Mouse (Mus musculus) regulatory T cell (primary cell): ENCODE data around the gene Flna.

Experiments
- in situ Hi-C: fragments of 300-600 bp; cut with MboI, MseI; formaldehyde crosslinking; loops from one replicate; pipeline ENCODE4 v1.15.1; 2025; ENCODE audit warnings: high pct_unique_total_duplicates

Flna gene

GRCm38 (mm10) chrX:74249615-74250014 is at the start of gene Flna:
Gene Flna (minus strand): TSS chrX:74249820.
- in situ Hi-C loops = loop anchor here (5.0 kb wide), 1 partner anchor 163 kb away; no protein-coding TSS in a partner anchor

GRCm38 (mm10) chrX:74298348-74298747 is 48.7 kb upstream of the Flna start:
- in situ Hi-C loops = no loop called here

- in situ Hi-C loops = no loop called here
These were observed 47.2 kb upstream of the Flna start, which contains the start of gene Atp6ap1 for GRCm38 (mm10) chrX:74296538-74297448. Gene Atp6ap1 (plus strand): TSS chrX:74297097.

DNA sequence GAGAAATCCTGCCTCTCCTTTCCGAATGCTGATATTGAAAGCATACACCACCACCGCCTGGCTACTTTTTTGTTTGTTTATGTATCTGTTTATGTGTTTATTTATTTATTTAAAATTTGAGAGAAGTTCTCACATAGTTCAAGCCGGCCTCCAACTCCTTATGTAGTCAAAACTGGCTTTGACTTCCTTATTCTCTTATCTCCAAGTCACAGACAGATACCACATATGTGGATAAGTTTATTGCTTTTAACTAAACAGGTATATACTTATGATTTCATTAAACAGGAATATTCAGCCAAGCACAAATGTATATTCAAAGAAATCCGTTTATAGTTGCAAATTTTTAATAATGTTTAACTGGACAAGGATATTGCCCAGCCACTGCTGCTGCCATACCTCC is 43.8 kb upstream of the Flna start:
- in situ Hi-C loops = no loop called here

DNA sequence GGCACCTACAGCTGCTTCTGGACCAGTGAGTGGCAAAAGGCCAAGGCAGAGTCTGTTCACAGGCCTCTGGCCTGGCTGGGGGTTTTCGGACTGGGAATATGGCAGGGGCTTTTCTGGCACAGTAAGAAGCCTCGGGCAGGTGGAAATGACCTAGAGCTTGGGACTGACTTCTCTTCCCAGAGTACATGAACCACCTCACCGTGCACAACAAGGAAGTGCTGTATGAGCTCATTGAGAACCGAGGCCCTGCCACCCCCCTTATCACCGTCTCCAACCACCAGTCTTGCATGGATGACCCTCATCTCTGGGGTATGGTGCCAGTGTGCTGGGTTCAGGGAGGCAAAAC is 33.4 kb upstream of the Flna start:
- in situ Hi-C loops = no loop called here

- in situ Hi-C loops = no loop called here
These were observed 32.9 kb upstream of the Flna start for GRCm38 (mm10) chrX:74282395-74283091.

- in situ Hi-C loops = no loop called here
These were observed 32.2 kb upstream of the Flna start, which contains the start of the genes Taz and Dnase1l1 for GRCm38 (mm10) chrX:74281732-74282394. Gene Taz (plus strand): TSS chrX:74281912. Gene Dnase1l1 (minus strand): TSS chrX:74282337.

DNA sequence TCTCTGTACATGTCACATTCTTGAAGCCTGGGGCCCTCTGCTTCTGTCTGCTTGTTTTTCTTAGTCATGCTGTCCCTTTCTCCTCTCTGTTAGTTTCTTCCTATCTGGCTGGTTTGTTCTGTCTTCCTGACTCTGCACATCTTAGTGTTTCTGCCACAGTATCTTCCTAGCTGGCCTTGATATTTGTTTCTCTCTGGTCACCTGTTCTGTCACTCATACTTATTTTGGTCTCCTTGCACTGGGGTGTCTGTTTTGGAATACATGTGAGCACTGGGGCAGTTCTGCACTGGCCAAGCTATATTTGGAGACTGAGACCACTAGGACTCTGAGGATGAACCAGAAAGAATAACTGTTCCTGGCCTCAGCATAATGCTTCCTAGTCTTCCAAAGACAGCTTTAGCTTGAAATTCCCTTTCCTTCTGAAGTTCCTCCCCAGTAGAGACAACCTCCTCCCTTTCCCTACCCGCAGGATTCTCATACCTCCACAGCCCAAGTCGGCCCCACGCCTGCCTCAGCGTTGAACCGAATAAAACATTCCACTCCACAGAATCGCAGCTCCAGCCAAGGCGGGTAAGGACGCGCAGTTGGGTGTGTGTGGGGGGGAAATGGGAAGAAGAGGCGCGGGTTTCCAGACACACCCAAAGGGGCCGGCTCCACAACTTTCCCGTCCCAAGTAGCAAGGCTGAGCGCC is 31.6 kb upstream of the Flna start:
- in situ Hi-C loops = no loop called here

DNA sequence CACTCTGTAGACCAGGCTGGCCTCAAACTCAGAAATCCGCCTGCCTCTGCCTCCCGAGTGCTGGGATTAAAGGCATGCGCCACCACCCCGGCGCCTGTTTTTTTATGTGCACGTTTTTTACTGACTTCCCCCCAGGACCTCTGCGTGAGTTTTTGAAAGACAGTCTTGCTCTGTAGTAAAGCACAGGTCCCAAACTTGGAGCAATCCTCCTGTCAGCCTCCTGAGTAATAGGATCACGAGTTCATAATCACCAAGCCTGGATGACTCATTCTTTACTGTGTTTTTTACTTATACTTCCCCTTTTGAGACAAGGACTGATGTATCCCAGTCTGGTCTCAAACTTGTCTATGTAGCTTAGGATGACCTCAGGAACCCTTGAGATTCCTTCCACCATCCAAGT is 28.3 kb upstream of the Flna start:
- in situ Hi-C loops = no loop called here

DNA sequence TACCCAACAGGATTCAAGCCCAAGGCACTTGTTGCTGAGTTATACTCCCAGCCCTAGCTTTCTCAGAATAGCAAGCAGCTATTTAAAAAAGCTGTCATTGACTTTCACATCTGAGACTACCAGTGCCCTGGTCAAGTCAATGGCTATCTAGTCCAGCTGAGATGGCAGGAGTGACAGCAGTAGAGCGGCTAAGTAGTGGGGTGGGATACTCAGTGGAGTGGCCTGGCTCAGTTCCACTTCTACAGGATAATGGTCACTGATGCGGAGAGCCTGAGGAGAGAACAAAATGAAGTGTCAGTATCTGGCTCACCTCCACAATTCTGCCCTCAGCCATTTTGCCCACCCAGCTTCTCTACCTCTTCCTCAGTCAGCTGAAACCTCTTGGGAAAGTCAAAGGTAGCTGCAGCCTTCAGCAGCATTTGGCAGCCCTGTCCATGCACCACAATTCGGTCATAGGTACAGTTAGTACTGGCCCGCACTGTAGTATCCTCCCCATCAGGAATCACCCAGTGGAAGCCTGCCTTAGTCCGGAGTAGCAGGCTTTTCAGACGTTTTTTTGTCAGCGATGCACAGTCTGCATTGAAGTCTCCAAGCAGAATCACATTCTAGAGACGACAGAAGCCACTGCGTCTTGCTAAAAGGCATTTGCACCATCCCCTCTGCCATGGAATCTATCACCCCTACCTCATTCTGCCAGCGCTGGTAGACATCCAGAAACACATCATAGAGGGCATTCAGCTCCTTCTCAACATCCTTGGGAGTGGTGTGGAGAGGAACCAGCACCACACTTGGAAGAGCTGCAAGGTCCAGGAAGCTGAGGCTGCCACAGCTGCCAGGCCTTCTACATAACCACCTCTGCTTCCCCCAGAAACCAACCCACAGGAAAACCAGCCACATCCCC is 24.1 kb upstream of the Flna start:
- in situ Hi-C loops = no loop called here

DNA sequence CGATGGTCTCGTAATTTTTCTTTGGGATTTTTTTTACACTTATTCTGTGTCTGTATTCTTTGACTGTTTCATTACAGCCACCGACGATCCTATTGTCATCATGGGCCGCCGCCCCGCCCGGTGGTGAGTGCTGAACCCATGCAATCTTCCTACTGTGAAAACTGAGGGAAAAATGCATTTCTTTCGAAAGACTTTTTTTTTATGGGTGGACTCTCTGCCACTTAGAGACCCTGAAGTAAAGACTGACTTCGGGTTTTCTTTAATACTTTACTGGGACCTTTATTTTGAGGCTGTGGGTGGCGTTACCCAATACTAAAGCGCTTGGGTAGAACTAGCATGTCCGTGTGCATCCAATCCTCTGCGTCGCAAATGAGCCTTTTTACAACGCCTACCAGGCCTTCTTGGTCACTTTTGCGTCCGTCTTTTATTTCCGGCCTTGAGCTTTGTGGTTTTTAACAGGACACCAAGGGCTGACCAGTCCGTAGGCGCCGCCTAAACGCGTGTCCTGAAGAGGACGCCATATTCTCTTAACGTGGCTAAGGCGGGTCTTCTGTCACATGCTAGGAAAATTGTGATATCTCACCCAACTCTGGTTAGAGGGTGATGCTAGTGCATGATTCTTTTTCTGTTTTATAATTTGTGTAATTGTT is 21.4 kb upstream of the Flna start:
- in situ Hi-C loops = no loop called here

DNA sequence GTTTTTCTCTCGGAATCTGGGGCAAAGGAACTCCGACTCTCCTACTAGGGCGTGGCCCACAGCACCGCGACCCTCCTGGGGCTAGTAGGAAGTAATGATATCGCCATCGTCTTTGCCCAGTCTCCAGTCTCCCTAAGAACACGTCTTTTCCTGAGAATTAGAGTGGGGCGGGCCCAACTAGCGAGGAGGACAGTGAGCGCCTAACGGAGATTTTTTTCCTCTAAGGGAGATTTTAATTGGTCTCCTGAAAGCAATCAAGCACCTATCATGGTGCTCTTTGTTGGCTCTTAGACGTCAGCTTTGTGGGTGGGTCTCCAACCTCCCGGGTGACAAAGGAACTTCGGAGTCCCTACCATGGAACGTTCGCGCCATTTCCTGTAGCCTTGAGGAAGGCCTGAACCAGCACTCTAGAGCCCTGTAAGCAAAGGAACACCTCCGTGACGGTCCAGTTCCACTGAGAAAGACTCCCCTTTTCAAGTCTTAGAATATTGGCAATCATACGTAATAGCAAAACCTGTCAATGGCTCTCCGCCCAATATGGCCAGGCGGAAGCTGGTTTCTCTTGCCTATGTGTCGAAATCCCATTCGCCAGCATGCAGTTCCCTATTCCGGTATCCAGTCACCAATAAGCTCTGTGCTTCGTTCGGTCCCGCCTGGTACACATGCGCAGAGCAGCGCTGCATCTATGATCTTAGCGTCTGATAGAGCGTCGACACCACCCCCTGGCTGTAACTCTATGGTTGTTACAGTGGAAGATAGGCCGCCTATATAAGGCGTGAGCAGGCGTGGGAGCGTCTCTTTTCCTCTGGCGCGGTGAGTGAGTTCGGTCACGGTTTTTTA is 20.7 kb upstream of the Flna start, which contains the start of gene Rpl10:
Gene Rpl10, plus strand, starts transcription at position 751 of the 840 bp plus-strand sequence.
- in situ Hi-C loops = no loop called here

DNA sequence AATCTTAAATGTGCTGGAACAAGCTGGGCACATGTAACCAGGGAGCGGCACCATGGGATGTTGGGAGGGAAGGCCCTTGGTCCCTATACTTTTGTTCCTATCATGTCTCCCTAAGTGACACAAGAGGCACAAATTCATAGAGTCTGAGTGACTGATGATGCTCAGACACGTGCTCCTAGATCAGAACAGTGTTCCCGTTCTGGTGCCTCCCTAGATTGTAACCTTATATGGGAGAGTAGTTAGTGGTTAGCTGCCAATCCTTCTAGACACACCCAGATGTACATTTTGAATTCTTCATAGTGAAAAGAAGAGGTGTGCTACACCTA is 20.1 kb upstream of the Flna start:
- in situ Hi-C loops = loop anchor here (5.0 kb wide), 1 partner anchor 47 kb away; no protein-coding TSS in a partner anchor

DNA sequence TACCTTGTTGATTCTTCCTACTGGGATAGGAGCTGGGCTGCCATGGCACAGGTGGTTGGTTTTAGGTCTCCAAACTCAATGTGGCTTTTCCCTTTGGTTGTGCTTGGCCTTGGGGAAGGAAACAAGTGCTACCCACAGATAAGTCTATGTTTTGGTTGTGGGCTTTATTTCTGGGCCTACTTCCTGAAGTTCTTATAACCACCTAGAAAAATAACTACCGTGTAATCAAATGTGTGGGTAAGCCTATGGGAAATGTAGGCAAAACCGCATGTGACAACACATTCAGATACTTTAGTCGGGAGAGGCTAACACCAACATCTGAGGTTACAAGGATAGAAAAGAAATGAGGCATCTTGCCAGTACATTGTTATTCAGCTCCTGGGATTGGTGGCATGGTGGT is 8.1 kb upstream of the Flna start:
- in situ Hi-C loops = no loop called here

- in situ Hi-C loops = loop anchor here (5.0 kb wide), 1 partner anchor 157 kb away; no protein-coding TSS in a partner anchor
These were observed 5.4 kb upstream of the Flna start for GRCm38 (mm10) chrX:74254888-74255565.

GRCm38 (mm10) chrX:74254153-74254887 is 4.7 kb upstream of the Flna start, which contains the start of gene Emd:
Gene Emd (plus strand): TSS chrX:74254687.
- in situ Hi-C loops = loop anchor here (5.0 kb wide), 1 partner anchor 158 kb away; no protein-coding TSS in a partner anchor

DNA sequence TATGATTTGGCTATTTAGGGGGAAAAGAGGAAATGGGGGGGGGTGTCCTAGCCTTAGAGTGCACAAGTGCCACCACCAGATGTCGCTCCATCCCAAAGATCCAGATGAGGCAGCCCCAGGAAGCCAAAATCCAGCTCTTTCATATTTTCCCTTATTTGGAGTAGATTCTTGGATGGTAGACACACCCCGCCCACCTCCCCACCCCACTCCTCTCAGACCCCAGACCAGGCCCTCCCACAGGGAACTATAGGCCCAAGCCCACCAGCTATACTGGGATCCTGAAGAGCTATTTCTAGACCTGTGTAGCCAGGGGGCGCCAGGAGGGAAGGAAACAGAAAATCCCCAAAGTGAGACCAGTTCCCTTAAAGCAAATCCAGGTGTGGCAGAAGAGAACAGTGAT is 969 bp downstream of the Flna start:
- in situ Hi-C loops = no loop called here

- in situ Hi-C loops = no loop called here
These were observed 2.9 kb downstream of the Flna start for GRCm38 (mm10) chrX:74246693-74247092.
